ENCODE assay signal across 8 mouse cellular contexts in the genomic region with DNA sequence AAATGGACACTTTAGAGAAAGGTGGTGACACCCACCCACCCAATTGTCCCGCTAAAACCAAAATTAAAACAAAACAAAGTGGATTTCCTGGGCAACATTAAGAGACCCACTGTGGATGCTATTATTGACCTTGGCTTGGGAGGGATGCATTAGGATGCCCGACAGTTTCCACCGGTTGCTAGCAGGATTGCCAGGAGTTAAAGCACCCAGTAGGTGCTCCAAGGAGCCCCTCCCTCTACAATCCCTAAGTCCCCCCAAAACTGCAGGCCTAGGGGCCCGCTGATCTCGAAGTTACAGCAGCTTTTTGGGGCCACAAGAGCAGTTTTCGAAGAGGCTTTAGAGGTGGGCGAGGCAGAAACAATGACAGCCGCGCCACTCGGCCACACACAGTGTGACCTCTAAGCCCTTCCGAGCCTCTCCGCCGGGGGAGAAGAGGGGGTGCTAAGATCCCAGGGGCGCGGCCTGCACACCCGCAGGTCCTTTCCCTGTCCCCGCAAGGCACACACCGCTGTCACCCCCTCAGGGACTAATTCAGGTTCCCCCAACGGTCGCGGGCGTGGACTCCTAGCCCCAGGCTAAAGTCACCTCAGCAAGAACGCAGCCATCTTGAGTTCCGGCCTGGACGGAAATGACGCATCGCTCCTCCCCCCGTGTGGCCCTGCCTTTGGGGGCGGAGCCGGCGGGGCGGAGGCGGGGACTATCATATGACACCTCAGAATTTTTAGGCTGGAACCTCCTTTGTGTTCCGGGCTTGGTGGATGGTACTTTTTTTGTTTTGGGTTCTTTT. TPM values are rescaled to one million over a fixed set of nuclear protein-coding genes. Genes with fewer than 3 reads are reported as not detected.
DNase-seq lines count a peak whose midpoint lies in the region; ATAC-seq lines count a peak whose summit lies in the region.

Sdhc (minus strand) TSS at position 630 of the 787 bp plus-strand sequence.
Mpz (plus strand) TSS at position 738 of the 787 bp plus-strand sequence.

- peak; percentile 97 for ATAC-seq in hindbrain, embryonic 15.5 days (ENCODE audit: low FRiP score, low read depth)

- peak within 1 kb of the TSS; percentile 83 for H3K27ac ChIP-seq in hindbrain, embryonic 15.5 days (replicated peaks)

- peak within 1 kb of the TSS; percentile 77 for H3K4me3 ChIP-seq in hindbrain, embryonic 15.5 days

- peak within 1 kb of the TSS; percentile 88 for H3K4me2 ChIP-seq in hindbrain, embryonic 15.5 days

- no peaks in the 10 kb centered on the region for H3K9me3 ChIP-seq in hindbrain, embryonic 15.5 days

- H3K36me3 ChIP-seq in hindbrain, embryonic 15.5 days, result no peaks in the 10 kb centered on the region

- DNase-seq in T-cell, adult 2 months (ENCODE audit: low spot score), result peak; percentile 96
- DNase-seq in cerebellum, postnatal 36 days, result peak; percentile 93 to 95
- peak; percentile 94 to 96 for DNase-seq in frontal cortex, postnatal 36 days (ENCODE audit: low spot score in 2 of 2)
- DNase-seq in left cerebral cortex, adult 11 months (ENCODE audit: low spot score), result peak; percentile 91
- peak; percentile 95 to 97 for DNase-seq in lung, postnatal 4 days
- peak; percentile 82 for DNase-seq in retina, postnatal 7 days (ENCODE audit: low read depth, low spot score)
- DNase-seq in urinary bladder, adult 2 months (ENCODE audit: low spot score), result peak; percentile 89

- H3K27me3 ChIP-seq in hindbrain, embryonic 15.5 days, result no peaks in the 10 kb centered on the region

- peaks cover 22% of the 10 kb centered on the region for H3K4me1 ChIP-seq in hindbrain, embryonic 15.5 days (replicated peaks)

- H3K9ac ChIP-seq in hindbrain, embryonic 15.5 days, result peak within 1 kb of the TSS; percentile 75

- WGBS in hindbrain, embryonic 15.5 days, result under 1% methylated on average over 29 of the region's 34 CpGs

RNA-seq across cellular contexts. Expression of gene Sdhc, which starts in this region (rescaled TPM):
- polyA plus RNA-seq in hindbrain, embryonic 15.5 days (2015; fragmentation: Nextera tagmentation; extraction: Ambion mirVana), result 290 and 297 TPM in 2 replicates
- polyA plus RNA-seq in urinary bladder, adult 2 months (2012; rRNA removed), result 286 and 310 TPM in 2 replicates

RNA-seq across cellular contexts. Expression of gene Mpz, which starts in this region (rescaled TPM):
- polyA plus RNA-seq in hindbrain, embryonic 15.5 days (2015; fragmentation: Nextera tagmentation; extraction: Ambion mirVana), result 4.2 and 7.7 TPM in 2 replicates
- polyA plus RNA-seq in urinary bladder, adult 2 months (2012; rRNA removed), result 24.1 and 28.5 TPM in 2 replicates

Comparison
In these comparisons a context has a peak if more than half of its experiments do, and no peak if none do; other contexts are left out.
1. Peak in every context shown above with its lines: DNase-seq, ATAC-seq, H3K4me3 ChIP-seq and H3K27ac ChIP-seq.